Mouse (Mus musculus) limb, embryonic 11.5 days (tissue): ENCODE measurements at regions not wholly inside any gene's neighbourhood (a gene's known extent, or its start where the extent isn't known, plus 50 kb on each side); places are given as distances from the start of the nearest gene placed in this dataset.
"Not testable (repeated sequence)": the region's sequence is repeated elsewhere in the genome, so short reads cannot be mapped to it uniquely, and the experiment has no call there.

Source experiments
- ATAC-seq: fragments of 200-750 bp; cut with Nextera tagmentation; 2 replicates; pipeline ENCODE4 v1.8.0; 2017; ENCODE audit warnings: low read depth; ENCODE audit not compliant: insufficient number of reproducible peaks, low FRiP score, low TSS enrichment
- DNase-seq: peaks from one replicate; pipeline ENCODE4 v3.0.0-alpha.2; 2015; ENCODE audit warnings: low spot score
- H3K27ac ChIP-seq: fragments of 300-500 bp; sonication (generic); replicated peaks from 2 replicates; pipeline ENCODE4 v1.5.1; 2014; ENCODE audit warnings: low read depth, mild to moderate bottlenecking, low read length
- H3K27me3 ChIP-seq: fragments of 300-500 bp; sonication (generic); 2 replicates; pipeline ENCODE4 v1.6.1; 2014; ENCODE audit warnings: mild to moderate bottlenecking, low read length, mixed read lengths; ENCODE audit not compliant: control insufficient read depth, insufficient read depth
- H3K36me3 ChIP-seq: fragments of 300-500 bp; sonication (generic); 2 replicates; pipeline ENCODE4 v1.6.1; 2014; ENCODE audit warnings: mild to moderate bottlenecking, low read length, moderate library complexity, mixed read lengths; ENCODE audit not compliant: control insufficient read depth, insufficient read depth
- H3K4me1 ChIP-seq: fragments of 300-500 bp; sonication (generic); 2 replicates; pipeline ENCODE4 v1.6.1; 2014; ENCODE audit warnings: low read length, mixed read lengths; ENCODE audit not compliant: control insufficient read depth, insufficient read depth
- H3K4me2 ChIP-seq: fragments of 300-500 bp; sonication (generic); 2 replicates; pipeline ENCODE4 v1.6.1; 2014; ENCODE audit warnings: low read depth, mild to moderate bottlenecking, moderate library complexity; ENCODE audit not compliant: severe bottlenecking
- H3K4me3 ChIP-seq: fragments of 300-500 bp; sonication (generic); 2 replicates; pipeline ENCODE4 v1.5.1; 2014; ENCODE audit warnings: low read depth, low read length
- H3K9ac ChIP-seq: fragments of 300-500 bp; sonication (generic); 2 replicates; pipeline ENCODE4 v1.6.1; 2014; ENCODE audit warnings: mild to moderate bottlenecking, low read length
- H3K9me3 ChIP-seq: fragments of 300-500 bp; sonication (generic); 2 replicates; pipeline ENCODE4 v1.6.1; 2016; ENCODE audit warnings: low read length; ENCODE audit not compliant: control insufficient read depth
- WGBS: fragments of 180-500 bp; shearing (Covaris S2); extraction: QIAGEN DNeasy Blood & Tissue Kit; methylation state at CpG from one replicate; pipeline ENCODE4 v1.1.7; 2014; 5-methylcytosine and 5-hydroxymethylcytosine counted together

- H3K4me2 ChIP-seq: no peak overlapping the region
- no peaks in the 10 kb centered on the region for H3K4me1 ChIP-seq
- H3K27me3 ChIP-seq: no peaks in the 10 kb centered on the region
- no peak overlapping the region for H3K27ac ChIP-seq
- WGBS: 88% methylated on average over 5 of the region's 5 CpGs
- DNase-seq (no peak), ATAC-seq (no peak)
- no peaks in the 10 kb centered on the region for H3K9me3 ChIP-seq
- no peak overlapping the region for H3K4me3 ChIP-seq
- H3K36me3 ChIP-seq: no peaks in the 10 kb centered on the region
- no peak overlapping the region for H3K9ac ChIP-seq
Measured at GRCm38 (mm10) chr4:153830491-153830890, 126.5 kb upstream of the A430005L14Rik start.

DNA sequence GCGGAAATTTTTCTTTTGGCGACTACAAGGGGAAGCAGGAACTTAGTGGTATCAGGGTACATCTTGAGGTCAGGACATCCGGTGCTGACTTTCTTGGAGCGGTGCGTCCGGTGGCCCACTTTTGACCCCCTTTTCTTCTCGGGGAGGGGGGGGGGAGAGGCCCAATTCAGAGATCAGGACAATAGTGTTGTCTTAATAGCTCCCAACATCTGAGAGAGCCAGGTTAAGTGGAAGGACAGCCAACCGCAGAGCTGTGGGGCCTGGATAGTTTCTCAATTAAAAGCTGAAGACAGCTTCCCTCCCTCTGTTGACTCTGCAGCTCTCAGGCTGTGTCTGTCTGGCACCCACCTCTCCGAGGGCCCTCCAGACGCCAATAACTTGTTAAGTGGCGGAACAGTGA is 125.8 kb upstream of the A430005L14Rik start:
- not testable (repeated sequence) for H3K4me3 ChIP-seq, DNase-seq, H3K9ac ChIP-seq, H3K4me1 ChIP-seq, H3K9me3 ChIP-seq, ATAC-seq, H3K36me3 ChIP-seq, H3K4me2 ChIP-seq, H3K27me3 ChIP-seq, H3K27ac ChIP-seq
- WGBS: 86% methylated on average over 9 of the region's 11 CpGs

GRCm38 (mm10) chr4:153832151-153832550 is 124.9 kb upstream of the A430005L14Rik start:
- H3K9ac ChIP-seq: no peak overlapping the region
- no peak overlapping the region for H3K4me3 ChIP-seq
- no peaks in the 10 kb centered on the region for H3K36me3 ChIP-seq
- DNase-seq (no peak), ATAC-seq (no peak)
- H3K4me2 ChIP-seq: no peak overlapping the region
- 81% methylated on average over 2 of the region's 2 CpGs for WGBS
- no peaks in the 10 kb centered on the region for H3K4me1 ChIP-seq
- H3K27ac ChIP-seq: no peak overlapping the region
- H3K27me3 ChIP-seq: no peaks in the 10 kb centered on the region
- no peaks in the 10 kb centered on the region for H3K9me3 ChIP-seq

GRCm38 (mm10) chr4:153844766-153845165 is 112.3 kb upstream of the A430005L14Rik start:
- H3K9me3 ChIP-seq: no peaks in the 10 kb centered on the region
- DNase-seq: no peak
- H3K9ac ChIP-seq: no peak overlapping the region
- H3K36me3 ChIP-seq: no peaks in the 10 kb centered on the region
- WGBS: 82% methylated on average over 6 of the region's 6 CpGs
- no peak overlapping the region for H3K4me2 ChIP-seq
- ATAC-seq: no peak
- H3K4me3 ChIP-seq: no peak overlapping the region
- no peaks in the 10 kb centered on the region for H3K4me1 ChIP-seq
- no peak overlapping the region for H3K27ac ChIP-seq
- H3K27me3 ChIP-seq: no peaks in the 10 kb centered on the region

DNA sequence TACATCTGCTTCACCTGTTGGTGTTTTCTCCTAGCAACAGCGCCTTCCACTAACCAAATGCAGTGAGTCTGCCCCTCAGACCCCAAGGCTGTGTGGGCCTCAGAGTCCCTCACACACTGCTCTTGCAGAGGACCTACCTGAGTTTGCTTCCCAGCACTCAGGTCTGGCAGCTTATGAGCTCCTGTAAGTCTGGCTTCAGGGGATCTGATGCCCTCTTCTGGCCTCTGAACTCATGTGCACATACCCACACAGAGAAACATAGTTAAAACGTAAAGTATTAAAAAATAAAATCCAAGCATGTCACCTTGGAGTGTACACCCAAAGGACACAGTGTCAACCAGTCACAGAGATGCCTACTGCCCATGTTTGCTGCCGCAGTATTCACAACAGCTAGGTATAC is 108.8 kb upstream of the A430005L14Rik start:
- DNase-seq (no peak), ATAC-seq (no peak)
- no peak overlapping the region for H3K27ac ChIP-seq
- no peak overlapping the region for H3K4me2 ChIP-seq
- H3K4me1 ChIP-seq: no peaks in the 10 kb centered on the region
- H3K9ac ChIP-seq: no peak overlapping the region
- no peaks in the 10 kb centered on the region for H3K27me3 ChIP-seq
- H3K9me3 ChIP-seq: no peaks in the 10 kb centered on the region
- H3K36me3 ChIP-seq: no peaks in the 10 kb centered on the region
- 77% methylated on average over 3 of the region's 3 CpGs for WGBS
- no peak overlapping the region for H3K4me3 ChIP-seq

DNA sequence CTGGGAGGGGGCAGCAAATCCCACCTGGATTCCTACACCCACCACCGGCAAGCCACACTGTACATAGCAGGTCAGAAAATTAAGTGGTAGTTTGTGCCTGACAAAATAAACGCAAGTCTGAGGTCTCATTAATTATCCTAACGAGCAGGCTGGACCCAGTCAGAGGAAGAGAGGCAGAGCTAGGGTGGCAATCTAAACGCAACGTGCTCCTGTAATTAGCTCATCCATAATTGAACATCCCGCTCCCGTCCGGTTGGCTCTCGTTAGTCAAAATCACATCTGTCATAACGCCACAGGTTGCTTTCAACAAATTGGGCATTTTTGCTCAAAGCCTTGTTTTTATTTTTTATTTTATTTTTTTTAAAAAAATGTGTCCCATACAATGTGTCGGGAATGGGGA is 106.9 kb upstream of the A430005L14Rik start:
- Histone ChIP-seq H3K4me1 (no peaks in the 10 kb centered on the region), H3K27ac (no peak overlapping the region), H3K27me3 (no peaks in the 10 kb centered on the region), H3K36me3 (no peaks in the 10 kb centered on the region), H3K9me3 (no peaks in the 10 kb centered on the region), H3K4me2 (no peak overlapping the region), H3K4me3 (no peak overlapping the region), H3K9ac (no peak overlapping the region)
- DNase-seq: no peak
- 35% methylated on average over 11 of the region's 11 CpGs for whole genome bisulfite sequencing
- ATAC-seq: no peak

DNA sequence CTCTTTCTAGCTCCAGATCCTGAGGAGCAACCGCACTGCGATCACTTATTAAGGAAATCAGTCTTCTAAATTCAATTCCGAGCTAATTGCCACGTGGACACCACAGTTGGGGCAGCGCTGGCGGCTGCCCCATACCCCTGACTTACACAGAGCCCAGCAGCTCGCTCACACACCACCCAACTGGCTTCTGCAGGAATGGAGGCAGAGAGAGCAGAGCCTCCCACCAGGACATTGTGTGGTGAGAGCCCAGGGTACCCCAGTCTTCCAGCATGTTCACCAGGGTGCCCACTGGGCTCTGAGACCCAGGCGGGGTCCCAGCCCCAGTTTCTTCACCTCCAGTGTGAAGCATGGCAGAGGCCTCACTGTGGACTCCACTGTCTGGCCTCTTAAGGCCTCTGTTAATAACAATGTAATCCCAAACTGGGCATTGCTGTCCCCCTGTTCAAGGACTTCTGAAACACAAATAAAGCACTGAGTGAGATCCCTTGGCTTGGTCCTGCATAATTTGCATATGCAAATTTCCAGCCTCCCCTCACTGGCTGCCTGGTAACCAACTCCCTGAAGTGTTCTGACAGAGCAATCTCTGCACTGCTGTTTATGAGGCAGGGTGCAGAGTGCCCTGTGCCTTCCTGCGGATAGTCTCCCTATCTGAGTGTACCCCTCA is 102.8 kb upstream of the A430005L14Rik start:
- no peaks in the 10 kb centered on the region for H3K27me3 ChIP-seq
- WGBS: 71% methylated on average over 9 of the region's 9 CpGs
- ATAC-seq (no peak), DNase-seq (no peak)
- H3K27ac ChIP-seq: no peak overlapping the region
- no peak overlapping the region for H3K9ac ChIP-seq
- no peak overlapping the region for H3K4me3 ChIP-seq
- no peaks in the 10 kb centered on the region for H3K9me3 ChIP-seq
- no peak overlapping the region for H3K4me2 ChIP-seq
- H3K4me1 ChIP-seq: no peaks in the 10 kb centered on the region
- H3K36me3 ChIP-seq: no peaks in the 10 kb centered on the region

GRCm38 (mm10) chr4:153854748-153855092 is 102.3 kb upstream of the A430005L14Rik start:
- Histone ChIP-seq H3K4me1 (no peaks in the 10 kb centered on the region), H3K36me3 (no peaks in the 10 kb centered on the region), H3K27ac (no peak overlapping the region), H3K9me3 (no peaks in the 10 kb centered on the region), H3K9ac (no peak overlapping the region), H3K4me3 (no peak overlapping the region), H3K4me2 (no peak overlapping the region), H3K27me3 (no peaks in the 10 kb centered on the region)
- WGBS: 54% methylated on average over 4 of the region's 4 CpGs
- ATAC-seq (no peak), DNase-seq (no peak)

DNA sequence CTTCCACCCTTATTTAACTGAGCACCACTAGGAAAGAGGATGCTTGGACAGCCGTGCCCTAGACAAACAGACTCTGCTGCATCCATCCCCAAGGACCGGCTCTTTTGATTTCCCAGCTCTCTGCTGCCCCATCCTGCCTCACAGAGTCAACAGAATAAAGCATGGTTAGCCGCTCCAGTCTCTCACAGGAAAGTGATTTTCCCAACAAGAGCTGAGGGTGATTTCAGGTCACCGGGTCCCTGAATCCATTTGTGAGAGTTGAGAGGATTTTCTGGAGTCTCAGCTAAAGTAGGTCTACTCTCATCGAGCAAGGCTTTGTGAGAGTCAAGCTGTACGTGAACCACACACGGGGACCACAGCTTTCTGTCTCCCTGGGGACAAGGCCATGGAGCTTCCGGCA is 95.6 kb upstream of the A430005L14Rik start:
- H3K9me3 ChIP-seq: no peaks in the 10 kb centered on the region
- no peak overlapping the region for H3K4me3 ChIP-seq
- H3K27me3 ChIP-seq: no peaks in the 10 kb centered on the region
- ATAC-seq (no peak), DNase-seq (no peak)
- no peaks in the 10 kb centered on the region for H3K36me3 ChIP-seq
- H3K4me1 ChIP-seq: no peaks in the 10 kb centered on the region
- whole genome bisulfite sequencing: 77% methylated on average over 8 of the region's 8 CpGs
- H3K27ac ChIP-seq: no peak overlapping the region
- no peak overlapping the region for H3K9ac ChIP-seq
- no peak overlapping the region for H3K4me2 ChIP-seq
